Mouse (Mus musculus) C2C12 (cell line): ENCODE data around the gene Plekhj1. TPM values are rescaled to one million over a fixed set of nuclear protein-coding genes. Genes with fewer than 3 reads are reported as not detected.

Experiments
- H3K27me3 ChIP-seq: one replicate; pipeline ENCODE4 v1.6.1; 2011; ENCODE audit not compliant: control insufficient read depth, insufficient read depth, insufficient read length
- H3K36me3 ChIP-seq: one replicate; pipeline ENCODE4 v1.6.1; 2011; ENCODE audit not compliant: control insufficient read depth, insufficient read depth
- H3K4me3 ChIP-seq: one replicate; pipeline ENCODE4 v1.5.1; 2011; ENCODE audit warnings: mild to moderate bottlenecking, control low read depth; ENCODE audit not compliant: poor library complexity, insufficient read depth, severe bottlenecking
- H3K79me2 ChIP-seq: one replicate; pipeline ENCODE4 v1.6.1; 2011; ENCODE audit not compliant: control insufficient read depth, insufficient read depth
- H3K79me3 ChIP-seq: one replicate; pipeline ENCODE4 v1.6.1; 2011; ENCODE audit warnings: low read depth, control low read depth
- H3ac ChIP-seq: one replicate; pipeline ENCODE3; 2011; ENCODE audit warnings: low read depth; ENCODE audit not compliant: control insufficient read depth, insufficient read length
- CEBPB ChIP-seq: IDR thresholded peaks from one replicate; pipeline ENCODE4 v1.6.1; 2011; ENCODE audit warnings: low read depth, mild to moderate bottlenecking, control low read depth, moderate library complexity
- CTCF ChIP-seq: IDR thresholded peaks from one replicate; pipeline ENCODE4 v1.5.1; 2011; ENCODE audit not compliant: control insufficient read depth, insufficient read depth, insufficient read length
- FOSL1 ChIP-seq: IDR thresholded peaks from one replicate; pipeline ENCODE4 v1.8.0; 2011; ENCODE audit warnings: mild to moderate bottlenecking, low read length; ENCODE audit not compliant: poor library complexity, insufficient read depth, severe bottlenecking
- MAX ChIP-seq: IDR thresholded peaks from one replicate; pipeline ENCODE4 v1.6.1; 2011; ENCODE audit warnings: mild to moderate bottlenecking, control low read depth
- MYOD1 ChIP-seq: IDR thresholded peaks from one replicate; pipeline ENCODE4 v1.6.1; 2011; ENCODE audit warnings: low read depth; ENCODE audit not compliant: control insufficient read depth, insufficient read length
- MYOG ChIP-seq: IDR thresholded peaks from one replicate; pipeline ENCODE4 v1.6.1; 2011; ENCODE audit not compliant: control insufficient read depth, insufficient read length; ENCODE audit errors: extremely low read depth
- USF1 ChIP-seq: IDR thresholded peaks from one replicate; pipeline ENCODE4 v1.6.1; 2011; ENCODE audit warnings: low read depth, mild to moderate bottlenecking, control low read depth, moderate library complexity
- polyA plus RNA-seq: library from polyadenylated mRNA; unstranded; fragments of >200 nt; fragmentation: generic; extraction: Trizol; gene quantifications from one replicate; pipeline ENCODE4 v1.2.1, GENCODE M21; 2012; ENCODE audit warnings: missing spikeins

Gene Plekhj1
- polyA plus RNA-seq, 1 experiment = 74.8 TPM

DNA sequence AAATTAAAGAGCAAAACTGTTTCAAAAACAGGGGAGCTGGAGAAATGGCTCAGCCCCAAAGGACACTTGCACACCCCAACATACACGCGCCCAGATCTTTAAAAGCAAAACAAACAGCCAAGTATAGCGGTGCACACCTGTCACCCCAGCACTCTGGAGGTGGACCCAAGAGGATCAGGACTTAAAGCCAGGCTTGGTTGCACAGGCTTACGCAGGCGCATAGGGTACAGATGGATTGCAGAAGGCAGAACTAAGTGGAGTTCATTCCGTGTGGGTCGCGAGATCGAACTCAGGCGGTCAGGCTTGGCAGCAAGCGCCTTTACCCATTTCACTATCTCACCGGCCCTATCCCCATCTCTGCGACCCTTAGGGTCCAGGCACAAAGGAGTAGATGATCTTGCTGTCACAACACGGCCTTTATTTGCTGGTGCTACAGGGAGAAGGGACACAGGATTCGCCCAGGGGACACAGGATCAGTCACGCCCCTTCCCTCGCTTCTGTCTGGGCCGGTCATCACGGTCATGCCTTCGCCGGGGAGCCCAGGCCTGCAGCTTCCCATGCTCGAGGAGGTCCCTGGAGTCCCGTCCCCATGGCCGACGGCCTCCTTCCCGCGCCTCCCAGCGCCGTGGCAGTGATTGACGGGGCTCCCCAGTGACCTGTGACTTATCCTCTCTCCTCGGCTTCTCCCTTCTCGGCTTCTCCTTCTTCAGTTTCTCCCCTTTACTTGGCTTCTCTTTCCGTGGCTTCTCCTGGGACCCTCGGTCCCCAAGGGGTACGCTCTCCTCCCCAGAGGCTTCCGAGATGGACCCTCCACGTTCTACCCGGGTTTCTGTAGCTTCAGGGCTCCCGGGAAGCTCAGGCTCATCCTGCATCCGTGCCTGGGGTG lies 9.9 kb upstream of the Plekhj1 start:
- Histone ChIP-seq H3K79me2 (no peaks in the 10 kb centered on the region), H3ac (no peak overlapping the region), H3K4me3 (no peak overlapping the region), H3K27me3 (no peaks in the 10 kb centered on the region), H3K36me3 (peaks cover 28% of the 10 kb centered on the region), H3K79me3 (no peaks in the 10 kb centered on the region)
- TF ChIP-seq MYOG = no peak
- TF ChIP-seq MAX = no peak
- TF ChIP-seq CTCF = no peak
- TF ChIP-seq FOSL1 = no peak
- no peak for TF ChIP-seq MYOD1
- TF ChIP-seq USF1 = no peak
- TF ChIP-seq CEBPB = no peak

DNA sequence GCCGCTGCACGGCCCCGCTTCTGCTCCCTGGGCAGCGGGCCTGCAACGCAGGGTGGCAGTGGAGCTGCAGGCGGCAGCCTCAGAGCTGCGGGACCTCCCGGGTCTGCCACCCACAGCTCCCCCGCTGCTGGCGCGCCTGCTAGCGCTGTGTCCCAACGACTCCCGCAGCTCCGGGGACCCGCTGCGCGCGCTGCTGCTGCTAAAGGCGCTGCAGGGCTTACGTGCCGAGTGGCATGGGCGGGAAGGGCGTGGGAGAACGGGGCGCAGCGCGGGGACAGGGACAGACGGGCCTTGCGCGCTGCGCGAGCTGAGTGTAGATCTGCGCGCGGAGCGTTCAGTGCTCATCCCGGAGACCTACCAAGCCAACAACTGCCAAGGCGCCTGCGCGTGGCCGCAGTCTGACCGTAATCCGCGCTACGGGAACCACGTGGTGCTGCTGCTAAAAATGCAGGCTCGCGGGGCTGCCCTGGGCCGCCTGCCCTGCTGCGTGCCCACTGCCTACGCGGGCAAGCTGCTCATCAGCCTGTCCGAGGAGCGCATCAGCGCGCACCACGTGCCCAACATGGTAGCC lies 8.7 kb upstream of the Plekhj1 start:
- Histone ChIP-seq H3K79me2 (peaks cover 3% of the 10 kb centered on the region), H3K4me3 (no peak overlapping the region), H3K36me3 (peaks cover 40% of the 10 kb centered on the region), H3K79me3 (peaks cover 1% of the 10 kb centered on the region), H3ac (no peak overlapping the region), H3K27me3 (no peaks in the 10 kb centered on the region)
- TF ChIP-seq MYOD1 (no peak), CTCF (no peak), FOSL1 (no peak)

DNA sequence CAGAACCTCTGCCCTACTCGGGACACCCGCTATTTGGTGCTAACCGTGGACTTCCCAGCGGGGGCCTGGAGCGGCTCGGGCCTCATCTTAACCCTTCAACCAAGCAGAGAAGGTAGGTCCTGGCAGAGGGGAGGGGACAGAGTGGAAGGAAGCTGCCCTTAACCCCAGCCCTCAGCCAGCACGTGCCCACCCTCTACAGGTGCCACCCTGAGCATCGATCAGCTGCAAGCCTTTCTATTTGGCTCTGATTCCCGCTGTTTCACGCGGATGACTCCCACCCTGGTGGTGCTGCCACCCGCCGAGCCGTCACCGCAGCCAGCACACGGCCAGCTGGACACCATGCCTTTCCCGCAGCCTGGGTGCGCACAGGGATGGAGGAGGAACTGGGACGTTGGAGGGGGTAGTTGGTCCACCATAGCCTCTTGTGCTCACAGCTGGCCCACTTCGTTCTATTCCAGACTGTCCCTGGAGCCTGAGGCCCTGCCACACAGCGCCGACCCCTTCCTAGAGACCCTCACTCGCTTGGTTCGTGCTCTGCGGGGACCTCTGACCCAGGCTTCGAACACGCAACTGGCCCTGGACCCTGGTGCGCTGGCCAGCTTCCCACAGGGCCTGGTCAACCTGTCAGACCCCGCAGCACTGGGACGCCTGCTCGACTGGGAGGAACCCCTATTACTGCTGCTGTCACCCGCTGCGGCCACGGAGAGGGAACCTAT lies 8.1 kb upstream of the Plekhj1 start:
- H3K27me3 ChIP-seq = no peaks in the 10 kb centered on the region
- H3K4me3 ChIP-seq = no peak overlapping the region
- H3K79me3 ChIP-seq = peaks cover 7% of the 10 kb centered on the region
- no peak overlapping the region for H3ac ChIP-seq
- peaks cover 10% of the 10 kb centered on the region for H3K79me2 ChIP-seq
- H3K36me3 ChIP-seq = peaks cover 47% of the 10 kb centered on the region
- TF ChIP-seq MYOG (no peak), MAX (no peak), MYOD1 (no peak), FOSL1 (no peak), USF1 (no peak), CTCF (no peak), CEBPB (no peak)

DNA sequence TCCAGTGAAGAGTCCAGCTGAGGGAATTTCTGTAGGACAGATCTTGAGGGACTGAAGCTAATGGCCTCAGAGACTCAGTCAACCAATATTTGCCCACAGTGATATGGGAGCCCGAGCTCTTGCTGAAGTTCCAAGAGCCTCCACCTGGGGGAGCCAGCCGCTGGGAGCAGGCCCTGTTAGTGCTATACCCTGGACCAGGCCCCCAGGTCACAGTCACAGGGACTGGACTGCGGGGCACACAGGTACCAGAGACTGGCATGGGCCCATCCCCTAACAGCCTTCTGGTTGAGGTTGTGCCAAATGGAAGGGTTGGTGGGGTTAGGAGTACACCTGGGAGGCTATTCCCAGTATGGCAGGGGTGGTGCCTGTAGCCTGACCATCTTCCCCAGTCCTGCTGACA lies 7.5 kb upstream of the Plekhj1 start:
- H3ac ChIP-seq = no peak overlapping the region
- H3K36me3 ChIP-seq = peaks cover 52% of the 10 kb centered on the region
- TF ChIP-seq CTCF (peak; percentile 24), MYOD1 (no peak), MAX (no peak)
- no peaks in the 10 kb centered on the region for H3K27me3 ChIP-seq
- peaks cover 15% of the 10 kb centered on the region for H3K79me2 ChIP-seq
- H3K4me3 ChIP-seq = no peak overlapping the region
- peaks cover 12% of the 10 kb centered on the region for H3K79me3 ChIP-seq

DNA sequence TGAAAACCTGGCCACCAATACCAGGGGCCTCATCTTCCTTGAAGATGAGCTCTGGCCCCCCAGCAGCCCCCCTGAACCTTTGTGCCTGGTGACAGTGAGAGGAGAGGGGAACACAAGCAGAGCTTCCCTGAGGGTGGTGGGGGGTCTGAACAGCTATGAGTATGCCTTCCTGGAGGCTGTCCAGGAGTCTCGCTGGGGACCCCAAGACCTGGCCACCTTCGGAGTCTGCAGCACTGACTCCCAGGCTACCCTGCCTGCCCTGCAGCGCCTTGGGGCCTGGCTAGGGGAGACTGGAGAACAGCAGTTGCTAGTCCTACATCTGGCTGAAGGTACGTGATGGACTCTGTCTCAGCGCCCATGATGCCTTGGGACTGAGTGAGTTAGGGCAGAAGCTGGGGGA lies 6.9 kb upstream of the Plekhj1 start:
- Histone ChIP-seq H3K79me3 (peaks cover 18% of the 10 kb centered on the region), H3K4me3 (no peak overlapping the region), H3K36me3 (peaks cover 58% of the 10 kb centered on the region), H3K79me2 (peaks cover 21% of the 10 kb centered on the region), H3ac (no peak overlapping the region), H3K27me3 (no peaks in the 10 kb centered on the region)
- no peak for TF ChIP-seq MAX

DNA sequence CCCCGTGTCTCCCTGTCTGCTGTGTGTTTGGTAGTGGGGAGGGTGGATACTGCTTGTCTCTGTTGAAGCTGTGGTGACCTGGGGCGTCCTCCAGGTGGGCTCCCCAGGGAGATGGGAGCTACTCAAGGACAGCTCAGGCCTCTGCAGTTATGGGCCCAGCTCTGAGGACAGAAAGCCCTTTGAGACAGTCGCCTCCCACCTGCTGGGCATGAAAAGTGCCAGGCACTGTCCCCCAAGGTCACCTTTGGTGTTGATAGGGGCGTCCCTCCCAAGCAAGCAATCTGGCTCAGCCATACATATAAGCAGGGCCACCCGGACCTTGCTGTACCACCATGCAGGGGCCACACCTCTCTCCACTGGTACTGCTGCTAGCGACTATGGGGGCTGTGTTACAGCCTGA lies 6.5 kb upstream of the Plekhj1 start, which contains the start of gene Amh:
Amh (plus strand) TSS at position 328 of the 400 bp plus-strand sequence.
- Histone ChIP-seq H3K36me3 (peaks cover 62% of the 10 kb centered on the region), H3K4me3 (no peak within 1 kb of the TSS), H3K79me2 (peaks cover 25% of the 10 kb centered on the region), H3K27me3 (no peaks in the 10 kb centered on the region), H3ac (no peak within 1 kb of the TSS), H3K79me3 (peaks cover 22% of the 10 kb centered on the region)
- TF ChIP-seq MAX (no peak), USF1 (no peak), CTCF (no peak), MYOG (no peak), MYOD1 (no peak), FOSL1 (no peak), CEBPB (no peak)
